Mouse (Mus musculus) olfactory bulb, adult 2 months (tissue): Measurements from ENCODE around the gene Prdm8.

Experiments used
- CTCF ChIP-seq: fragments of 200-500 bp; IDR thresholded peaks from 2 replicates; pipeline ENCODE4 v1.5.1; 2012; ENCODE audit warnings: low read depth, mild to moderate bottlenecking, low read length, moderate library complexity; ENCODE audit not compliant: insufficient read depth
- POLR2A ChIP-seq: fragments of 200-500 bp; IDR thresholded peaks from 2 replicates; pipeline ENCODE4 v1.6.1; 2012; ENCODE audit warnings: mild to moderate bottlenecking, low read depth, low read length, moderate library complexity; ENCODE audit not compliant: insufficient read depth

DNA sequence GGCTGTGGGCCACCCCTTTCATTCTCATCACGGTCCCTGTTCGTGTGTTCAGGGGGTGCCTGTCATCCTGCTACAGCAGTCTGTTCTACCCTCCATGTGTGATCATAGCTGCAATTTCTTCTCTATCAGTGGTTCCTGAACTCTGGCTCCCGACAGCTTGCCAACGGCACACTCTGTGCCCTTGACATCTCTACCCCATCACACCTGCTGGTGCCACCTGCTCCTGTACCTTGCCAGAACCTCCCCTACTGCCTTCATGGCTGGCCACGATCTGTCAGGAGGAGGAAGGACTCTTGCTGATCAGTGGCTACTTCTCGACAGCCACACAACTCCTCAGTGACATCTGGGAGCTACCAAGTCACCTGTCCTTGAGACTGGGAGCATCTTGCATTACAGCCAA, 62.5 kb downstream of the Prdm8 start:
- TF ChIP-seq CTCF: no peak
- no peak for TF ChIP-seq POLR2A
